Mouse (Mus musculus): ENCODE results near the gene Nckap5. TPM values are rescaled to one million over a fixed set of nuclear protein-coding genes. Genes with fewer than 3 reads are reported as not detected.
"Not testable (repeated sequence)": the region's sequence is repeated elsewhere in the genome, so short reads cannot be mapped to it uniquely, and the experiment has no call there.

The Nckap5 gene
- total and polyA plus RNA-seq, 3 experiments = not detected

- Histone ChIP-seq H3K36me3 (replicated peaks in 1 of 2; ENCODE audit: control insufficient read depth in 1 of 2, insufficient read depth in 1 of 2, low read length in 1 of 2) (no peaks in the 10 kb centered on the region), H3K4me1 (ENCODE audit: control insufficient read depth in 1 of 2, insufficient read depth in 2 of 2) (no peaks in the 10 kb centered on the region), H3K27me3 (replicated peaks) (no peaks in the 10 kb centered on the region), H3K4me3 (replicated peaks in 1 of 3; ENCODE audit: low read depth in 2 of 3, low read length in 2 of 3, poor library complexity in 1 of 3) (no peak overlapping the region), H3K9me3 (replicated peaks; ENCODE audit: low read length) (peaks cover 67% of the 10 kb centered on the region), H3K4me2 (ENCODE audit: insufficient read depth, low read depth, poor library complexity, severe bottlenecking) (no peak overlapping the region), H3K9ac (ENCODE audit: insufficient read depth, low read depth) (no peak overlapping the region), H3K79me2 (replicated peaks; ENCODE audit: control insufficient read depth, extremely low read depth, insufficient read depth, poor library complexity, severe bottlenecking) (no peaks in the 10 kb centered on the region), H3K27ac (ENCODE audit: insufficient read depth, low read depth) (no peak overlapping the region)
- TF ChIP-seq SIN3A (IDR thresholded peaks at IDR 0.05; ENCODE audit: low read length) (no peak), ZMIZ1 (IDR thresholded peaks at IDR 0.05; ENCODE audit: low read depth, low read length) (no peak), GABPA (IDR thresholded peaks at IDR 0.05; ENCODE audit: insufficient replicate concordance, low read depth, low read length) (no peak)
- dilution Hi-C loops (cut with MboI; ENCODE audit: extremely low pct_ligation_motif_present, extremely low pct_unique_long_range_greater_than_20kb, low sequenced_read_pairs) = no loop called here
- in situ Hi-C loops (cut with MboI; ENCODE audit: low pct_ligation_motif_present, low pct_unique_long_range_greater_than_20kb, low sequenced_read_pairs) = no loop called here
- no peak for DNase-seq (ENCODE audit: extremely low read depth)
These were observed 724.8 kb downstream of the Nckap5 start for GRCm38 (mm10) chr1:126105673-126106256.

- peaks cover 71% of the 10 kb centered on the region for H3K9me3 ChIP-seq (replicated peaks; ENCODE audit: low read length)
- H3K4me1 ChIP-seq (ENCODE audit: control insufficient read depth in 1 of 2, insufficient read depth in 2 of 2) = no peaks in the 10 kb centered on the region
- no peak for TF ChIP-seq GABPA (IDR thresholded peaks at IDR 0.05; ENCODE audit: insufficient replicate concordance, low read depth, low read length)
- no peak for TF ChIP-seq TBP (conservative IDR thresholded peaks at IDR 0.05; ENCODE audit: low read depth, low read length)
- TF ChIP-seq KAT2A (IDR thresholded peaks at IDR 0.05; ENCODE audit: insufficient replicate concordance, low read length) = no peak
- TF ChIP-seq ZMIZ1 (IDR thresholded peaks at IDR 0.05; ENCODE audit: low read depth, low read length) = no peak
- TF ChIP-seq JUN (IDR thresholded peaks at IDR 0.05; ENCODE audit: insufficient read depth, low read depth, low read length) = no peak
- TF ChIP-seq CHD2 (IDR thresholded peaks at IDR 0.05; ENCODE audit: low read length) = no peak
- TF ChIP-seq MEF2A (IDR thresholded peaks at IDR 0.05; ENCODE audit: borderline replicate concordance, low read depth, low read length) = no peak
- no peak for TF ChIP-seq MXI1 (IDR thresholded peaks at IDR 0.05; ENCODE audit: low read depth, low read length)
- TF ChIP-seq TCF12 (IDR thresholded peaks at IDR 0.05; ENCODE audit: low read depth, low read length) = no peak
- TF ChIP-seq MAZ (IDR thresholded peaks at IDR 0.05; ENCODE audit: low read depth, low read length) = no peak
- H3K9ac ChIP-seq (ENCODE audit: insufficient read depth, low read depth) = no peak overlapping the region
- H3K4me3 ChIP-seq (replicated peaks in 1 of 3; ENCODE audit: low read depth in 2 of 3, low read length in 2 of 3, poor library complexity in 1 of 3) = no peak overlapping the region
- H3K79me2 ChIP-seq (replicated peaks; ENCODE audit: control insufficient read depth, extremely low read depth, insufficient read depth, poor library complexity, severe bottlenecking) = no peaks in the 10 kb centered on the region
- no peak overlapping the region for H3K27ac ChIP-seq (ENCODE audit: insufficient read depth, low read depth)
- in situ Hi-C loops (cut with MboI; ENCODE audit: low pct_ligation_motif_present, low pct_unique_long_range_greater_than_20kb, low sequenced_read_pairs) = no loop called here
- H3K4me2 ChIP-seq (ENCODE audit: insufficient read depth, low read depth, poor library complexity, severe bottlenecking) = no peak overlapping the region
- dilution Hi-C loops (cut with MboI; ENCODE audit: extremely low pct_ligation_motif_present, extremely low pct_unique_long_range_greater_than_20kb, low sequenced_read_pairs) = no loop called here
- no peaks in the 10 kb centered on the region for H3K27me3 ChIP-seq (replicated peaks)
- DNase-seq (ENCODE audit: extremely low read depth) = no peak
- H3K36me3 ChIP-seq (replicated peaks in 1 of 2; ENCODE audit: control insufficient read depth in 1 of 2, insufficient read depth in 1 of 2, low read length in 1 of 2) = no peaks in the 10 kb centered on the region
These were observed 736.3 kb downstream of the Nckap5 start for GRCm38 (mm10) chr1:126094346-126094745.

DNA sequence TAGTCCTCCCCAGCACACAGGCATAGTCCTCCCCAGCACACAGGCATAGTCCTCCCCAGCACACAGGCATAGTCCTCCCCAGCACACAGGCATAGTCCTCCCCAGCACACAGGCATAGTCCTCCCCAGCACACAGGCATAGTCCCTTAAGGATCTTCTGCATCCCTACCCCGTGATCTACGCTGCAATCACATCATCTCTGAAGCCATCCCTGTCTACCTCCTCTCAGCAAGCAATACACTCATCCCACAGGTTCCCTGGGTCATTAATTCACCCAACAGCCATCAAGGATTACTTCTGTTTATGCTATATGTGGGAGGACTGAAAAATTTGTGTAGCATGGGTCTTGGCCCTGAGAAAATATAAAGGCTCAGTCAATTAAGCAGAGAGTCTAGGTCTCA, 738.6 kb downstream of the Nckap5 start:
- dilution Hi-C loops (cut with MboI; ENCODE audit: extremely low pct_ligation_motif_present, extremely low pct_unique_long_range_greater_than_20kb, low sequenced_read_pairs); H3K4me3 ChIP-seq (replicated peaks in 1 of 3; ENCODE audit: low read depth in 2 of 3, low read length in 2 of 3, poor library complexity in 1 of 3); H3K9ac ChIP-seq (ENCODE audit: insufficient read depth, low read depth); H3K27ac ChIP-seq (ENCODE audit: insufficient read depth, low read depth); H3K79me2 ChIP-seq (replicated peaks; ENCODE audit: control insufficient read depth, extremely low read depth, insufficient read depth, poor library complexity, severe bottlenecking); in situ Hi-C loops (cut with MboI; ENCODE audit: low pct_ligation_motif_present, low pct_unique_long_range_greater_than_20kb, low sequenced_read_pairs); H3K36me3 ChIP-seq (replicated peaks in 1 of 2; ENCODE audit: control insufficient read depth in 1 of 2, insufficient read depth in 1 of 2, low read length in 1 of 2); DNase-seq (ENCODE audit: extremely low read depth); H3K4me1 ChIP-seq (ENCODE audit: control insufficient read depth in 1 of 2, insufficient read depth in 2 of 2); H3K27me3 ChIP-seq (replicated peaks); H3K4me2 ChIP-seq (ENCODE audit: insufficient read depth, low read depth, poor library complexity, severe bottlenecking): not testable (repeated sequence)
- peaks cover 78% of the 10 kb centered on the region for H3K9me3 ChIP-seq (replicated peaks; ENCODE audit: low read length)
